Mouse (Mus musculus): ENCODE results near the gene Cntn5. TPM values are rescaled to one million over a fixed set of nuclear protein-coding genes. Genes with fewer than 3 reads are reported as not detected.

The Cntn5 gene
- polyA plus RNA-seq, 1 experiment from 2014 or later = 0.28 TPM

Small RNA genes lying within 50 kb of the gene (microRNA-seq; reads per million reads assigned to microRNA genes)
- not detected for gene Gm24496 (ENCODE audit: borderline number of aligned reads)
- not detected for gene Gm25086 (ENCODE audit: borderline number of aligned reads)
- not detected for gene Gm26195 (ENCODE audit: borderline number of aligned reads)
- not detected for gene Mir6237 (ENCODE audit: borderline number of aligned reads)
